Mouse (Mus musculus) limb, embryonic 11.5 days (tissue): ENCODE results near the gene Fut1. TPM values are rescaled to one million over a fixed set of nuclear protein-coding genes. Genes with fewer than 3 reads are reported as not detected.
"Not testable (repeated sequence)": the region's sequence is repeated elsewhere in the genome, so short reads cannot be mapped to it uniquely, and the experiment has no call there.

ENCODE experiments used
- ATAC-seq: fragments of 200-750 bp; cut with Nextera tagmentation; 2 replicates; pipeline ENCODE4 v1.8.0; 2017; ENCODE audit warnings: low read depth; ENCODE audit not compliant: insufficient number of reproducible peaks, low FRiP score, low TSS enrichment
- DNase-seq: peaks from one replicate; pipeline ENCODE4 v3.0.0-alpha.2; 2015; ENCODE audit warnings: low spot score
- H3K27ac ChIP-seq: fragments of 300-500 bp; sonication (generic); replicated peaks from 2 replicates; pipeline ENCODE4 v1.5.1; 2014; ENCODE audit warnings: low read depth, mild to moderate bottlenecking, low read length
- H3K27me3 ChIP-seq: fragments of 300-500 bp; sonication (generic); 2 replicates; pipeline ENCODE4 v1.6.1; 2014; ENCODE audit warnings: mild to moderate bottlenecking, low read length, mixed read lengths; ENCODE audit not compliant: control insufficient read depth, insufficient read depth
- H3K36me3 ChIP-seq: fragments of 300-500 bp; sonication (generic); 2 replicates; pipeline ENCODE4 v1.6.1; 2014; ENCODE audit warnings: mild to moderate bottlenecking, low read length, moderate library complexity, mixed read lengths; ENCODE audit not compliant: control insufficient read depth, insufficient read depth
- H3K4me1 ChIP-seq: fragments of 300-500 bp; sonication (generic); 2 replicates; pipeline ENCODE4 v1.6.1; 2014; ENCODE audit warnings: low read length, mixed read lengths; ENCODE audit not compliant: control insufficient read depth, insufficient read depth
- H3K4me2 ChIP-seq: fragments of 300-500 bp; sonication (generic); 2 replicates; pipeline ENCODE4 v1.6.1; 2014; ENCODE audit warnings: low read depth, mild to moderate bottlenecking, moderate library complexity; ENCODE audit not compliant: severe bottlenecking
- H3K4me3 ChIP-seq: fragments of 300-500 bp; sonication (generic); 2 replicates; pipeline ENCODE4 v1.5.1; 2014; ENCODE audit warnings: low read depth, low read length
- H3K9ac ChIP-seq: fragments of 300-500 bp; sonication (generic); 2 replicates; pipeline ENCODE4 v1.6.1; 2014; ENCODE audit warnings: mild to moderate bottlenecking, low read length
- H3K9me3 ChIP-seq: fragments of 300-500 bp; sonication (generic); 2 replicates; pipeline ENCODE4 v1.6.1; 2016; ENCODE audit warnings: low read length; ENCODE audit not compliant: control insufficient read depth
- WGBS: fragments of 180-500 bp; shearing (Covaris S2); extraction: QIAGEN DNeasy Blood & Tissue Kit; methylation state at CpG from one replicate; pipeline ENCODE4 v1.1.7; 2014; 5-methylcytosine and 5-hydroxymethylcytosine counted together
- polyA plus RNA-seq: library from polyadenylated mRNA; unstranded; fragments of >200 nt; fragmentation: Nextera tagmentation; extraction: Ambion mirVana; gene quantifications from 2 replicates; pipeline ENCODE4 v1.2.1, GENCODE M21; 2014

The Fut1 gene
- polyA plus RNA-seq, 1 experiment from 2014 or later, result 0.07 TPM

GRCm38 (mm10) chr7:45645591-45645971 lies 28.5 kb downstream of the Fut1 start:
- no peak overlapping the region for H3K4me3 ChIP-seq
- peaks cover 11% of the 10 kb centered on the region for H3K4me1 ChIP-seq
- no peak for ATAC-seq
- no peaks in the 10 kb centered on the region for H3K36me3 ChIP-seq
- no peak overlapping the region for H3K9ac ChIP-seq
- no peaks in the 10 kb centered on the region for H3K9me3 ChIP-seq
- no peaks in the 10 kb centered on the region for H3K27me3 ChIP-seq
- WGBS, result 90% methylated on average over 7 of the region's 7 CpGs
- H3K4me2 ChIP-seq, result no peak overlapping the region
- no peak for DNase-seq
- no peak overlapping the region for H3K27ac ChIP-seq

- Histone ChIP-seq H3K9me3 (no peaks in the 10 kb centered on the region), H3K9ac (no peak overlapping the region), H3K4me3 (no peak overlapping the region), H3K27ac (no peak overlapping the region), H3K36me3 (no peaks in the 10 kb centered on the region), H3K4me1 (peaks cover 11% of the 10 kb centered on the region), H3K4me2 (no peak overlapping the region), H3K27me3 (no peaks in the 10 kb centered on the region)
- ATAC-seq, result no peak
- DNase-seq, result no peak
- WGBS, result 78% methylated on average over 4 of the region's 4 CpGs
Observed at GRCm38 (mm10) chr7:45646671-45647070, 29.6 kb downstream of the Fut1 start.

- no peak for ATAC-seq
- Histone ChIP-seq H3K4me2 (no peak overlapping the region), H3K27ac (no peak overlapping the region), H3K27me3 (no peaks in the 10 kb centered on the region), H3K9ac (no peak overlapping the region), H3K9me3 (no peaks in the 10 kb centered on the region), H3K4me1 (peaks cover 3% of the 10 kb centered on the region), H3K36me3 (no peaks in the 10 kb centered on the region), H3K4me3 (no peak overlapping the region)
- WGBS, result 75% methylated on average over 8 of the region's 8 CpGs
- no peak for DNase-seq
Observed at GRCm38 (mm10) chr7:45649351-45649750, 32.3 kb downstream of the Fut1 start.

- H3K4me3 ChIP-seq, H3K36me3 ChIP-seq, H3K9ac ChIP-seq, H3K27ac ChIP-seq, ATAC-seq, DNase-seq, H3K27me3 ChIP-seq, H3K4me1 ChIP-seq, H3K9me3 ChIP-seq, H3K4me2 ChIP-seq: not testable (repeated sequence)
- 92% methylated on average over 19 of the region's 20 CpGs for WGBS
Observed at GRCm38 (mm10) chr7:45650484-45650883, 33.4 kb downstream of the Fut1 start.

- H3K9ac ChIP-seq, result 0 out of 2 replicates have a peak overlapping the region, but pooled peaks have one; percentile 13
- ATAC-seq, result no peak
Observed at GRCm38 (mm10) chr7:45654424-45655047, 37.4 kb downstream of the Fut1 start.

GRCm38 (mm10) chr7:45660746-45661478 lies 43.8 kb downstream of the Fut1 start:
- Histone ChIP-seq H3K4me2 (no peak overlapping the region), H3K9ac (no peak overlapping the region)
- 82% methylated on average over 11 of the region's 11 CpGs for WGBS

More at GRCm38 (mm10) chr7:45654424-45655047, 37.4 kb downstream of the Fut1 start:
- no peaks in the 10 kb centered on the region for H3K36me3 ChIP-seq
- no peaks in the 10 kb centered on the region; the same call in 1 of the 2 replicates for H3K9me3 ChIP-seq
- H3K27me3 ChIP-seq, result no peaks in the 10 kb centered on the region
- peak; percentile 30 for DNase-seq
- no peaks in the 10 kb centered on the region; the same call in 1 of the 2 replicates for H3K4me1 ChIP-seq
- WGBS, result 33% methylated on average over 17 of the region's 17 CpGs
- H3K4me3 ChIP-seq, result no peak overlapping the region
- no peak overlapping the region for H3K27ac ChIP-seq
- peak overlapping the region; percentile 28; the same call in 1 of the 2 replicates for H3K4me2 ChIP-seq

GRCm38 (mm10) chr7:45661702-45662101 lies 44.6 kb downstream of the Fut1 start:
- not testable (repeated sequence) for ATAC-seq, H3K4me2 ChIP-seq, H3K9ac ChIP-seq, H3K27me3 ChIP-seq, H3K4me3 ChIP-seq, H3K36me3 ChIP-seq, H3K27ac ChIP-seq, DNase-seq, H3K4me1 ChIP-seq, H3K9me3 ChIP-seq
- 85% methylated on average over 6 of the region's 6 CpGs for WGBS

More at GRCm38 (mm10) chr7:45660746-45661478, 43.8 kb downstream of the Fut1 start:
- Histone ChIP-seq H3K4me3 (no peak overlapping the region), H3K4me1 (no peaks in the 10 kb centered on the region), H3K27me3 (no peaks in the 10 kb centered on the region), H3K9me3 (no peaks in the 10 kb centered on the region; the same call in 1 of the 2 replicates), H3K27ac (no peak overlapping the region), H3K36me3 (no peaks in the 10 kb centered on the region)
- ATAC-seq (no peak), DNase-seq (no peak)

- WGBS, result 47% methylated on average over 13 of the region's 13 CpGs
- H3K9me3 ChIP-seq, result no peaks in the 10 kb centered on the region
- H3K36me3 ChIP-seq, result no peaks in the 10 kb centered on the region
- ATAC-seq (no peak), DNase-seq (no peak)
- no peaks in the 10 kb centered on the region for H3K27me3 ChIP-seq
- H3K4me3 ChIP-seq, result no peak overlapping the region
- H3K4me1 ChIP-seq, result no peaks in the 10 kb centered on the region
- no peak overlapping the region for H3K27ac ChIP-seq
- no peak overlapping the region for H3K4me2 ChIP-seq
- no peak overlapping the region for H3K9ac ChIP-seq
Observed at GRCm38 (mm10) chr7:45665303-45666138, 48.4 kb downstream of the Fut1 start.
